Mouse (Mus musculus) kidney, postnatal 36 days (tissue): ENCODE measurements around the gene Hesx1.

ENCODE experiments used
- DNase-seq, 2 experiments: peaks; one replicate each; pipeline ENCODE4 v3.0.0; 2021 to 2022; ENCODE audit warnings: mixed read lengths in 2 of 2

The Hesx1 gene

GRCm38 (mm10) chr14:27017936-27018335, 23.7 kb downstream of the Hesx1 start:
- no peak for DNase-seq

GRCm38 (mm10) chr14:27019850-27020249, 25.6 kb downstream of the Hesx1 start:
- DNase-seq: peak in 1 of 2 experiments; percentile 41

GRCm38 (mm10) chr14:27022876-27023275, 28.7 kb downstream of the Hesx1 start:
- peak; percentile 65 to 87 for DNase-seq

- no peak for DNase-seq
Observed at GRCm38 (mm10) chr14:27024664-27025063, 30.4 kb downstream of the Hesx1 start.

- DNase-seq: peak; percentile 49 to 51
Observed at GRCm38 (mm10) chr14:27029771-27030173, 35.6 kb downstream of the Hesx1 start.

- peak; percentile 78 to 91 for DNase-seq
Observed at GRCm38 (mm10) chr14:27031142-27031541, 36.9 kb downstream of the Hesx1 start.

- no peak for DNase-seq
Observed at GRCm38 (mm10) chr14:27037513-27037912, 43.3 kb downstream of the Hesx1 start.

- DNase-seq: peak; percentile 97
Observed at GRCm38 (mm10) chr14:27038783-27039182, 44.6 kb downstream of the Hesx1 start, which contains the start of gene Il17rd. TSS of gene Il17rd (plus strand) at chr14:27038941.

- peak; percentile 49 to 61 for DNase-seq
Observed at GRCm38 (mm10) chr14:27039281-27040248, 45.3 kb downstream of the Hesx1 start.

GRCm38 (mm10) chr14:27040451-27040850, 46.2 kb downstream of the Hesx1 start:
- no peak for DNase-seq

- DNase-seq: peak; percentile 71 to 75
Observed at GRCm38 (mm10) chr14:27042280-27042983, 48.2 kb downstream of the Hesx1 start.

- DNase-seq: peak; percentile 67 to 70
Observed at GRCm38 (mm10) chr14:27043416-27043815, 49.2 kb downstream of the Hesx1 start.

GRCm38 (mm10) chr14:27044221-27044966, 50.2 kb downstream of the Hesx1 start:
- DNase-seq: no peak

GRCm38 (mm10) chr14:27044967-27045361, 50.7 kb downstream of the Hesx1 start:
- DNase-seq: peak in 1 of 2 experiments; percentile 39

GRCm38 (mm10) chr14:27048231-27048956, 54.2 kb downstream of the Hesx1 start:
- DNase-seq: no peak

GRCm38 (mm10) chr14:27050043-27050442, 55.8 kb downstream of the Hesx1 start:
- no peak for DNase-seq

- no peak for DNase-seq
Observed at GRCm38 (mm10) chr14:27050560-27051510, 56.6 kb downstream of the Hesx1 start.

- DNase-seq: no peak
Observed at GRCm38 (mm10) chr14:27051511-27051895, 57.3 kb downstream of the Hesx1 start.
